Mouse (Mus musculus) liver, embryonic 18 days (tissue): Measurements from ENCODE around the gene Rnaseh2c. TPM values are rescaled to one million over a fixed set of nuclear protein-coding genes. Genes with fewer than 3 reads are reported as not detected.

Source experiments
- polyA plus RNA-seq: library from polyadenylated mRNA; depleted of rRNA; stranded (reverse); fragments of >200 nt; gene quantifications from 2 replicates; pipeline ENCODE4 v1.2.3, GENCODE M21; 2012; rRNA removed

The Rnaseh2c gene
- polyA plus RNA-seq = 55.8 and 61.9 TPM in 2 replicates

GRCm38 (mm10) chr19:5601752-5602541 is at the start of gene Rnaseh2c:
Rnaseh2c (plus strand) TSS chr19:5601873.

GRCm38 (mm10) chr19:5560457-5561041 is 41.1 kb upstream of the Rnaseh2c start, which contains the start of gene Ovol1:
Ovol1 (minus strand) TSS chr19:5560646.

GRCm38 (mm10) chr19:5567534-5568469 is 33.9 kb upstream of the Rnaseh2c start, which contains the start of gene Ap5b1:
Ap5b1 (plus strand) TSS chr19:5568025.

GRCm38 (mm10) chr19:5609547-5610404 is 8.1 kb downstream of the Rnaseh2c start, which contains the start of gene Kat5:
Kat5 (minus strand) TSS chr19:5610237.

GRCm38 (mm10) chr19:5637069-5638047 is 35.7 kb downstream of the Rnaseh2c start, which contains the start of gene Rela:
Rela (plus strand) TSS chr19:5637483.

Other genes starting within 250 kb of the Rnaseh2c start
- gene Eif1ad, start 235.1 kb upstream of the Rnaseh2c start, polyA plus RNA-seq = 14.5 and 15.1 TPM in 2 replicates
- 88.4 and 89.0 TPM in 2 replicates for gene Banf1, start 234.7 kb upstream of the Rnaseh2c start, polyA plus RNA-seq
- 17.2 and 21.0 TPM in 2 replicates for gene Sart1, start 213.2 kb upstream of the Rnaseh2c start, polyA plus RNA-seq
- gene Tsga10ip, start 199.3 kb upstream of the Rnaseh2c start, polyA plus RNA-seq = 0.08 and 0.10 TPM in 2 replicates
- gene Drap1, start 176.9 kb upstream of the Rnaseh2c start, polyA plus RNA-seq = 58.1 and 59.6 TPM in 2 replicates
- 18.6 TPM in 2 replicates for gene AI837181, start 176.7 kb upstream of the Rnaseh2c start, polyA plus RNA-seq
- not detected in 2 replicates for gene Fosl1, start 154.3 kb upstream of the Rnaseh2c start, polyA plus RNA-seq
- 1.1 and 1.2 TPM in 2 replicates for gene Ccdc85b, start 144.0 kb upstream of the Rnaseh2c start, polyA plus RNA-seq
- gene Fibp, start 141.3 kb upstream of the Rnaseh2c start, polyA plus RNA-seq = 28.7 and 31.9 TPM in 2 replicates
- 0.58 and 0.87 TPM in 2 replicates for gene Ctsw, start 133.4 kb upstream of the Rnaseh2c start, polyA plus RNA-seq
- 10.1 and 10.4 TPM in 2 replicates for gene Efemp2, start 127.9 kb upstream of the Rnaseh2c start, polyA plus RNA-seq
- gene Mus81, start 113.5 kb upstream of the Rnaseh2c start, polyA plus RNA-seq = 13.3 and 13.4 TPM in 2 replicates
- gene Cfl1, start 111.4 kb upstream of the Rnaseh2c start, polyA plus RNA-seq = 367 and 388 TPM in 2 replicates
- 0.47 and 0.61 TPM in 2 replicates for gene 1700020D05Rik, start 98.1 kb upstream of the Rnaseh2c start, polyA plus RNA-seq
- gene Snx32, start 91.3 kb upstream of the Rnaseh2c start, polyA plus RNA-seq = 4.5 and 5.8 TPM in 2 replicates
- gene Ovol1, start 41.2 kb upstream of the Rnaseh2c start, polyA plus RNA-seq = 0.04 and 0.05 TPM in 2 replicates
- 2.0 and 2.5 TPM in 2 replicates for gene Ap5b1, start 33.8 kb upstream of the Rnaseh2c start, polyA plus RNA-seq
- 23.7 and 30.7 TPM in 2 replicates for gene Kat5, start 8.4 kb downstream of the Rnaseh2c start, polyA plus RNA-seq
- gene Rela, start 35.6 kb downstream of the Rnaseh2c start, polyA plus RNA-seq = 16.8 and 17.9 TPM in 2 replicates
- gene Sipa1, start 61.8 kb downstream of the Rnaseh2c start, polyA plus RNA-seq = 21.9 and 28.0 TPM in 2 replicates
- gene Map3k11, start 86.9 kb downstream of the Rnaseh2c start, polyA plus RNA-seq = 14.1 and 14.8 TPM in 2 replicates
- gene Pcnx3, start 87.0 kb downstream of the Rnaseh2c start, polyA plus RNA-seq = 12.6 and 16.7 TPM in 2 replicates
- gene Kcnk7, start 102.5 kb downstream of the Rnaseh2c start, polyA plus RNA-seq = 0.02 TPM in 2 replicates
- 46.5 and 51.9 TPM in 2 replicates for gene Ehbp1l1, start 124.4 kb downstream of the Rnaseh2c start, polyA plus RNA-seq
- 27.2 and 28.2 TPM in 2 replicates for gene Fam89b, start 127.8 kb downstream of the Rnaseh2c start, polyA plus RNA-seq
- 3.3 and 3.8 TPM in 2 replicates for gene Ltbp3, start 139.0 kb downstream of the Rnaseh2c start, polyA plus RNA-seq
- gene Scyl1, start 169.5 kb downstream of the Rnaseh2c start, polyA plus RNA-seq = 28.7 and 29.1 TPM in 2 replicates